In the genomic region with DNA sequence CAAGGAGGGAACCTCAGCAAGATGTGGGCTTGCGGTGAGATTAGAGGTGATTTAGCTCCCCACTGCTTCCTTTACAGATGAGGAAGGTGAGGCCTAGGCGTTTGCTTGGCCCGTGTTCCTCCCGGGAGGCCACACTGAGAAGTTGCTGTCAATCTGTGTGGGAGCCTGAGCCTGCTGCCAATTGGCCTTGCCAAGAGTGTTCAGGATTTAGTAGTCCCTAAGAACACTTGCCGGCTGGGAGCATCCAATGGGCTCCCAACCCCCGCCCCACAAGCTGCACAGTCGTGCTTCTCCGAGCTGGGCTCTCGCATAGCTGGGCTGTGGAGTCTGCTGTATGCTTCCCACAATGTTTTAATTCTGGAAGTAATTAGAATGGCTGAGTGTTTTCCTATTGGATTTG, we compare ENCODE assay signal across 24 mouse cellular contexts.
DNase-seq lines count a peak whose midpoint lies in the region; ATAC-seq lines count a peak whose summit lies in the region.
"Had no signal": no experiment of that assay in that cellular context is flagged by ENCODE, and none has a peak within 500 bp of the region (broad histone marks: within the 10 kb centered on the region; RNA-seq: fewer than 3 reads in every experiment).

No protein-coding gene starts in this region.

- H3K4me2 ChIP-seq in embryonic facial prominence, embryonic 13.5 days = no peak overlapping the region
- H3K4me2 ChIP-seq: forebrain, embryonic 12.5 days; hindbrain, embryonic 15.5 days; limb, embryonic 15.5 days; liver, embryonic 15.5 days; lung, embryonic 15.5 days; midbrain, embryonic 15.5 days; neural tube, embryonic 12.5 days had no signal

- no peak overlapping the region for H3K9ac ChIP-seq in embryonic facial prominence, embryonic 13.5 days
- H3K9ac ChIP-seq: forebrain, embryonic 12.5 days; hindbrain, embryonic 15.5 days; limb, embryonic 15.5 days; liver, embryonic 15.5 days; lung, embryonic 15.5 days; midbrain, embryonic 15.5 days; neural tube, embryonic 12.5 days had no signal

- H3K36me3 ChIP-seq in embryonic facial prominence, embryonic 13.5 days = no peaks in the 10 kb centered on the region
- no peaks in the 10 kb centered on the region for H3K36me3 ChIP-seq in embryonic facial prominence, embryonic 10.5 days (replicated peaks)
- H3K36me3 ChIP-seq in limb, embryonic 10.5 days = no peaks in the 10 kb centered on the region
- H3K36me3 ChIP-seq: forebrain, embryonic 12.5 days; heart, embryonic 10.5 days; hindbrain, embryonic 15.5 days; limb, embryonic 15.5 days; liver, embryonic 15.5 days; lung, embryonic 15.5 days; midbrain, embryonic 15.5 days; neural tube, embryonic 12.5 days had no signal

- H3K4me3 ChIP-seq in embryonic facial prominence, embryonic 13.5 days = no peak overlapping the region
- H3K4me3 ChIP-seq in embryonic facial prominence, embryonic 10.5 days = no peak overlapping the region
- H3K4me3 ChIP-seq in limb, embryonic 10.5 days = no peak overlapping the region
- H3K4me3 ChIP-seq: erythroblast, embryonic 14.5 days; forebrain, embryonic 12.5 days; heart, embryonic 10.5 days; hindbrain, embryonic 15.5 days; limb, embryonic 15.5 days; liver, embryonic 15.5 days; lung, embryonic 15.5 days; midbrain, embryonic 15.5 days; neural tube, embryonic 12.5 days had no signal

- peaks cover 3% of the 10 kb centered on the region for H3K9me3 ChIP-seq in embryonic facial prominence, embryonic 13.5 days
- H3K9me3 ChIP-seq in embryonic facial prominence, embryonic 10.5 days = peaks cover 2% of the 10 kb centered on the region; the same call in 1 of the 2 replicates
- H3K9me3 ChIP-seq in limb, embryonic 10.5 days (replicated peaks) = no peaks in the 10 kb centered on the region
- H3K9me3 ChIP-seq: heart, embryonic 10.5 days; hindbrain, embryonic 15.5 days; limb, embryonic 15.5 days; liver, embryonic 15.5 days; lung, embryonic 15.5 days; midbrain, embryonic 15.5 days had no signal

- no peaks in the 10 kb centered on the region for H3K27me3 ChIP-seq in embryonic facial prominence, embryonic 13.5 days
- H3K27me3 ChIP-seq in embryonic facial prominence, embryonic 10.5 days (replicated peaks; ENCODE audit: low read depth, poor library complexity, severe bottlenecking) = peaks cover 12% of the 10 kb centered on the region
- peaks cover 18% of the 10 kb centered on the region for H3K27me3 ChIP-seq in limb, embryonic 10.5 days (ENCODE audit: low read depth, poor library complexity, severe bottlenecking)
- H3K27me3 ChIP-seq: liver, embryonic 15.5 days; lung, embryonic 15.5 days had no signal

- WGBS in embryonic facial prominence, embryonic 13.5 days = 58% methylated on average over 9 of the region's 9 CpGs
- WGBS in embryonic facial prominence, embryonic 10.5 days = 79% methylated on average over 9 of the region's 9 CpGs
- WGBS in limb, embryonic 10.5 days = 76% methylated on average over 9 of the region's 9 CpGs

- DNase-seq in embryonic facial prominence, embryonic 10.5 days (ENCODE audit: low spot score) = no peak
- DNase-seq in layer of hippocampus, adult 8-10 months (ENCODE audit: low spot score in 2 of 2) = peak; percentile 17 to 23
- no peak for DNase-seq in layer of hippocampus, adult 9-10 months (ENCODE audit: low spot score)
- peak; percentile 10 to 30 for DNase-seq in gastrocnemius, adult 8-10 months (ENCODE audit: low spot score in 2 of 2)
- no peak for DNase-seq in limb, embryonic 10.5 days (ENCODE audit: low spot score)
- DNase-seq in lung, postnatal 14 days = no peak
- no peak for DNase-seq in yolk sac, embryonic 10.5 days (ENCODE audit: low spot score)
- DNase-seq: adrenal gland, postnatal 14 days; cerebellum, adult 9-10 months; kidney, adult 2 months; lung, postnatal 4 days; thymus, postnatal 14 days had no signal

- peaks cover 16% of the 10 kb centered on the region for H3K4me1 ChIP-seq in embryonic facial prominence, embryonic 13.5 days
- H3K4me1 ChIP-seq in embryonic facial prominence, embryonic 10.5 days = peaks cover 11% of the 10 kb centered on the region; the same call in 1 of the 2 replicates
- H3K4me1 ChIP-seq in limb, embryonic 10.5 days = peaks cover 13% of the 10 kb centered on the region
- H3K4me1 ChIP-seq: forebrain, embryonic 12.5 days; hindbrain, embryonic 15.5 days; limb, embryonic 15.5 days; liver, embryonic 15.5 days; lung, embryonic 15.5 days; midbrain, embryonic 15.5 days; neural tube, embryonic 12.5 days had no signal

- H3K27ac ChIP-seq in embryonic facial prominence, embryonic 13.5 days = peak overlapping the region; percentile 44; the same call in 1 of the 2 replicates
- H3K27ac ChIP-seq in embryonic facial prominence, embryonic 10.5 days (replicated peaks) = no peak overlapping the region
- H3K27ac ChIP-seq in limb, embryonic 10.5 days = peak overlapping the region; percentile 5; the same call in 1 of the 2 replicates
- H3K27ac ChIP-seq: forebrain, embryonic 12.5 days; heart, embryonic 10.5 days; hindbrain, embryonic 15.5 days; kidney, postnatal 0 days; limb, embryonic 15.5 days; liver, embryonic 15.5 days; lung, embryonic 15.5 days; midbrain, embryonic 15.5 days; neural tube, embryonic 12.5 days; stomach, postnatal 0 days had no signal

- ATAC-seq in embryonic facial prominence, embryonic 13.5 days (ENCODE audit: insufficient number of reproducible peaks, insufficient read depth, low FRiP score, low TSS enrichment, low read depth) = no peak
- ATAC-seq: midbrain, embryonic 15.5 days had no signal

Comparison
In these comparisons a context has a peak if more than half of its experiments do, and no peak if none do; other contexts are left out.
1. DNase-seq: peak in layer of hippocampus, adult 8-10 months (2 of 2) and gastrocnemius, adult 8-10 months (2 of 2); none in embryonic facial prominence, embryonic 10.5 days (single experiment), layer of hippocampus, adult 9-10 months (single experiment), limb, embryonic 10.5 days (single experiment), lung, postnatal 14 days (single experiment) and yolk sac, embryonic 10.5 days (single experiment).